Mouse (Mus musculus) brown adipose tissue, adult 24 weeks (tissue): ENCODE data around the gene Kcnk3. TPM values are rescaled to one million over a fixed set of nuclear protein-coding genes. Genes with fewer than 3 reads are reported as not detected.

Experiments
- H3K27ac ChIP-seq: fragments of 200-500 bp; replicated peaks from 2 replicates; pipeline ENCODE4 v1.5.1; 2012; ENCODE audit warnings: low read depth, mild to moderate bottlenecking, low read length
- H3K4me1 ChIP-seq: fragments of 200-500 bp; 2 replicates; pipeline ENCODE4 v1.6.1; 2012; ENCODE audit warnings: low read length, mixed read lengths; ENCODE audit not compliant: control insufficient read depth, insufficient read depth, insufficient read length
- H3K4me3 ChIP-seq: fragments of 200-500 bp; 2 replicates; pipeline ENCODE4 v1.5.1; 2012; ENCODE audit warnings: low read depth, mild to moderate bottlenecking, low read length, moderate library complexity; ENCODE audit not compliant: insufficient read depth
- polyA plus RNA-seq: library from polyadenylated mRNA; stranded (reverse); fragments of >200 nt; gene quantifications from 2 replicates; pipeline ENCODE4 v1.2.4, GENCODE M21; 2012; ENCODE audit not compliant: missing spikeins, insufficient read depth, insufficient read length

Gene Kcnk3
- polyA plus RNA-seq, 1 experiment = 118 TPM

DNA sequence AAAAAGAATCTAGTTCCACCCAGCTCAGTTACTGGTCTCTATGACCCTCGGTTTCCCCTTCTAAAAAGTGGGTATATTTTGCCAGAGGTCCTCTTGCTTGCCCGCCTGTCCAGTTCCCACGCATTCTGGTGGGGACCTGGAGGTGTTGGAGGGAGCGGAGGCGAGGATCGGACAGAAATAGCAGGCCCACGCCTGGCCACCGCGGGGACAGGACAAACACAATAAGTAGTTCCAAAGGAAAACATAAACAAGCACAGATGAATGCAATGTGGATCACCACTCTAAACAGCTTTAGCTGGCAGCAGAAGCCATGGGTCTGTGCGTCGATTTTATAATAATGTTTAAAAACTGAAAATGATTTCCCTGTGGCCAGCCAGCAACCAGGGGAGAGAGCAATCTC lies 5.4 kb downstream of the Kcnk3 start:
- Histone ChIP-seq H3K27ac (peak overlapping the region; percentile 57), H3K4me1 (peaks cover 11% of the 10 kb centered on the region), H3K4me3 (no peak overlapping the region)

DNA sequence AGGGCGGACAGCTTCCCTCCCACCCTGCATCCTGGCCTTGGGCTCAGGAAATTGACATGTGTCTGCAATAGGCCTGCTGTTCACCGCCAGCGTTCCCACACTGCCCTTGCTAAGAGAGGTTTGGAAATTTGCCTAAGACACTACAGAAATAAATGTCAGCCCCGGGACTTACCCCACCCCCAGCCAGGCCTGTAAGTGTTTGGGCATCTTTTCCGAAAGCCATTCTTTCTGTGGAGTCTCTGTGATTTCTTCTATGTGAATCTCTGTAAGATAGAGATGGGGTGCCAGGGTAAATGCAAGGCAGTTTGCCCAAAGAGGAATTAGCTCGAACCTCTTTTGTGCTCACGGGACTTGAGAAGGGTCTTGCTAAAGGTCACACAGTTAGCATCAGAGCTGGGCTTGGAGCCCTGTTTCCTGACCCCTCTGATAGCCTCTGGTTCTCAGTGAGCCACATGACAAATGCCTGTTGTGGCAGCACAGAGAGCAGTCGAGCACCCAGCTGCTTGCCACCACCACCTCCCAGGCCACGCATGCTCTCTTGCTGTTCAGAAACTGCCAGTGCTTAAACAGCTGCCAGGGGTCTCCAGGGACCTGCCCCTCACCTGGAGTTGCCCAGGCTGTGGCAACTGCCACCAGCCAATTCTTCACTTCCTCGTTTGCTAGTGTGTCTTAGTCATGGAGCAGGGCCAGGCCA lies 6.0 kb downstream of the Kcnk3 start:
- H3K4me1 ChIP-seq = peaks cover 11% of the 10 kb centered on the region
- H3K27ac ChIP-seq = peak overlapping the region; percentile 57
- no peak overlapping the region for H3K4me3 ChIP-seq

DNA sequence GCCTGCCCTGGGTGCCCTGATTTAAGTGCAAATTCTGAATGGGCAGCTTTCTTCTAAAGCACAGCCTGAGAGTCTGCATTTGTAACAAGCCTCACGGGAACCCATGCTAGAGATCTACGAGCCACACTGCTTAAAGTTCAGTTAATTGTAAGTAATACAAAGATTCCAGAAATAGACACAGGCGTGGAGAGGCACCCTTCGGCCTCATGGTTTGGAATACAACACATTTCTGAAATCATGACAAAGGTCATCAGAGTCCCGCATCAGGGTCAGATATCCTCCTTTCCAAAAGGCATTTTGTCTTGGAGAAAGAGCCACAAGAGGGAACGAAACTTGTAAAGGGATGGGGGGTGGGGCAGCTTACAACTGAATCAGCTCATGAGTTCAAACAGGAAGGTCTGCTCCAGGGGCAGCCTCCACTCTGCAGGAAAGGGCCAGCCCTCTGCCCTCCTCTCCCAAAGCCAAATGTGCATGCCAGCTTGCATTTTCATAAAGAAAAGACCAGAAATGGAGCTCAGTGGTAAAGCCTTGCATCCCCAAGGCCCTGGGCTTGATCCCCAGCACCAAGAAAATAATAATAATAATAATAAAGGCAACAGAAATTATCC lies 7.1 kb downstream of the Kcnk3 start:
- Histone ChIP-seq H3K27ac (peak overlapping the region; percentile 57), H3K4me3 (no peak overlapping the region), H3K4me1 (peaks cover 8% of the 10 kb centered on the region)

DNA sequence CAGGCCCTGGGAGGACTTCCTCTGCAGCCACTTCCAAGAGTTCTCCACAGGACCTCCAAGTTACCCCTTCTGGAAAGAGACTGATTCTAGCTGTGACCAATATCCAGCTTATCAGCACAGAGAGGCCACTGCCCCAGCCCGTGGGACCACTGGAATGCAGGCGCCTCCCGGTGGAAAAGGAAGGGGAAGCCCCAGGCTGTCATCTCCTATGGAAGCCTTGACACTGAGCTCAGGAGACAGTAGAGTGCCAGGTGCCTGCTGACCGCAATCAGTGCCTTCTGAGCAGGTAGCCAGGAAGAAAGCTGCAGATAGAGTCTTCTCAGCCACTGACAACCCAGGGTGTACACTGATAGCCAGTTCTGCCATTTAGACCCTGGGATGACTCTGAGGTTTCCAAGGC lies 13.4 kb downstream of the Kcnk3 start:
- H3K27ac ChIP-seq = no peak overlapping the region
- peaks cover 7% of the 10 kb centered on the region for H3K4me1 ChIP-seq
- H3K4me3 ChIP-seq = no peak overlapping the region

DNA sequence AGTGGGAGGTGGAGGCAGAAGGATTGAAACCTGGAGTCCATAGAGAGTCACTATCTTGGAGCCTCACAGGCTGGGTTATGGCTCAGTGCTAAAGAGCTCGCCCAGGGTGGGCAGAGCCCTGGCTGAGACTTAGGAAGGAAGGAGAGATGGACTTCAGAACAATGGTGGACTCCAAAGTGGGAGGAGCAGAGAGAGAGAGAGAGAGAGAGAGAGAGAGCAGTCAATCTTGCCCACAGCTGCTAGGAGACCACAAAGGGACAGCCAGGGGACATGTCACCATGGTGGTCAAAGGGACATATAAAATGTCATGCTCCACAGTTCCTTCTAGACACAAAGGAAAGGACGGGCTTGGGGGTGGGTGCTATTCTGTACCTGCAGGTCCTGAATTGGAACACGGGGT lies 15.3 kb downstream of the Kcnk3 start:
- H3K27ac ChIP-seq = no peak overlapping the region
- peaks cover 7% of the 10 kb centered on the region for H3K4me1 ChIP-seq
- no peak overlapping the region for H3K4me3 ChIP-seq

DNA sequence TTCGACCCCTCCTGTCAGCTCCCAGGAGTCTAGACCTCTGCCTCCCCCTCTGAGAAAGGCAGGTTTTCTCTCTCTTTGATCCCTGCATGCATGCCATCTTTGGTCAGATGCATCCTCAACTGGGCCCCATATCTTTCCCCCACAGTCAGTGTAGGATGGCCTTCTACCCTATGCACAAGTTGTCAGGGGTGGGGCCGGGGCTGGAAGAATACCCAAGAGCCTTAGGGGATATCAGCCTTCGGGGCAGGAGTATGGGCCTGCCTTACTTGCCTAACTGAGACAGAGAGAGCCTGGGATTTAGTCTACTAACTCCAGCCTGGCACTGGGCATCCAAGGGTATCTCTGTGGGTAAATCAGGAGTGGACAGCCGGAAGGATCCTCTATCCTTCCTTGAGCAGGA lies 16.0 kb downstream of the Kcnk3 start:
- Histone ChIP-seq H3K27ac (no peak overlapping the region), H3K4me3 (no peak overlapping the region), H3K4me1 (peaks cover 7% of the 10 kb centered on the region)

DNA sequence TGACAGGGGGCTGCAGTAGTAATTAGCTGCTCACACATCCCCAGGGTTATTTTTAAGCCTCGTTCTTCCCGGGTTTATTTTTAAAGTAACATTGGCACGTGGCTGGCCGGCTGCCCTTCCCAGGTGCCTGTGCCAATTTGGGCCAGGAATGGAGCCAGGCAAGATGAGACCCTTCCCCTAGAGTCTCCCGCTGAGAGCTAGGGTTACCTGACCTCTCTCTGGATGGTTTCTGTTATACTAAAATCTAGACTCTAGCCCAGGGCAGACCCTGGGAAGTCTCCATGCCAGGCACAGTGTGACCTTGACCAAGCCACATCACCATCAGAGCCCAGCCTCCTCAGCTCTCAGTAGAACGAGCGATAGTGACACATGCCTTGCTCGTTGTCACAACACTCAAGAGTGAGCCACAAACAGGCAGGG lies 16.8 kb downstream of the Kcnk3 start:
- Histone ChIP-seq H3K4me1 (peaks cover 7% of the 10 kb centered on the region), H3K27ac (peak overlapping the region; percentile 58), H3K4me3 (no peak overlapping the region)

DNA sequence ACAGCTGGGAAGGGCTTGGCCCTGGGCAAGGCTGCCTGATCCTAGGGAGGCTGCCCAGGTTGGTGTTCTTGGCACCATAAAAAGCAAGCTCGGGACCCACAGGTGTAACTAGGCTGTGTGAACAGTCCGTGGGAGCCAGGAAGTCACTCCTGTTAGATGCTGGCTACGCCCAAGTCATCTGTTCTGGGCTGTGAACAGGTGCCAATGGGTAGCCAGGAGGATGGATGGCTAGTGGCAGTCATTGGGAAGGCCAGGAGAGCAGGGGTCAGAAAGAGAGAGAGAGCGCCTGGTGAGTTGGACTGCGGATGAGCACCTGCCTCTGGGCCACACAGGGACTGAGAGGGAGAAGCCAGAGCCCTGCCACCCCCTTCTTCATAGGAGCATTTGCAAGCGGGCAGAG lies 17.7 kb downstream of the Kcnk3 start:
- Histone ChIP-seq H3K27ac (peak overlapping the region; percentile 58), H3K4me3 (no peak overlapping the region), H3K4me1 (peaks cover 7% of the 10 kb centered on the region)

DNA sequence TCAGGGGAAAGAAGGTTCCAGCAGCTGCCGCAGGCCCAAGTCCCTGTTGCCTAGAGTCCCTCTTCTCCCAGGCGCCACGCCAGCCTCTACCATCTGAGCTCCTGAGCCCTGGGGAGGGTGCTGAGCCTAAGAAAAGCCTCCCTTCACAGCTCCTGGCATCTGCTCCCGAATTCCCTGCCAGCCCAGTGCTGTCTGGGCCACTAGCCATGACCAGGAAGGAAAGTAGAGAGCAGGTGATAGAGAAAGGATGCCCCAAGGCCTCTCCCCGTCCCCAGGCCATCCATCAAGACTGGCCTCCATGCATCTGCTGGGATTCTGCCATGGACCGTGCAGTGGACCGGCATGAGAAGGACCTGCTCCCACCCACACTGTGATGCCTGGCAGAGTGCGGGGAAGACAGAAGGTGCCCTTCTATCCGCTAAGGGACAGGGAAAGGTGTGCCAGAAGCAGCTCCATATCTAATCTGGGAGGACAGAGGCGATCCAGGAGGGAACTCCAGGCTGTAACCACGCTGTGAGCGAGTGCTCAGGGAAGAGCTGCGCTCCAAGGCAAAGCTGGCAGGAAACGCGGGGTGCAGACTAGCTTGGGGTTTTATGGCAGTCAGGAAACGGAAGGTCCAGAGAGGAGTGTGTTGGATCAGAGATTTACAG lies 18.6 kb downstream of the Kcnk3 start:
- no peak overlapping the region for H3K27ac ChIP-seq

DNA sequence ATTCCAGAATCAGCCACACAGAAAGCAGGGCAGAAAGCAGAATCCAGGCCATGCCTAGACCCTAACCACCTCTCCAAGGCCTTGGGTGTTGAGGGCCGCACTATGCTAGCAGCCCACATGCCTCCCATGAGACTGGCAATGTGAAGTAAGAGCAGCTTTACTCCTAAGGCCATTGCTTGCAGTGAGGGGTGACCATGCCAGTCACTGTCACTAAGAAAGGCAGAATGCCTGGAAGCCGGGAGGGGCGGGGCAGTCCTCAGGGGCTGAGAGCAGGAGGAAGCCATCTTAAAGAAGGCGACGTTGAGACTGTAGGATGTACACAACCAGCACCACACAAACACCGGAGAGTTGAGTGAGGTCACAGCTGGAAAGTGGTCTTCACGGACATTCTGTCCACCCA lies 21.1 kb downstream of the Kcnk3 start:
- H3K4me1 ChIP-seq = peaks cover 17% of the 10 kb centered on the region
- no peak overlapping the region for H3K4me3 ChIP-seq
- H3K27ac ChIP-seq = no peak overlapping the region

More for the DNA sequence above, 18.6 kb downstream of the Kcnk3 start:
- Histone ChIP-seq H3K4me1 (peaks cover 11% of the 10 kb centered on the region), H3K4me3 (no peak overlapping the region)

DNA sequence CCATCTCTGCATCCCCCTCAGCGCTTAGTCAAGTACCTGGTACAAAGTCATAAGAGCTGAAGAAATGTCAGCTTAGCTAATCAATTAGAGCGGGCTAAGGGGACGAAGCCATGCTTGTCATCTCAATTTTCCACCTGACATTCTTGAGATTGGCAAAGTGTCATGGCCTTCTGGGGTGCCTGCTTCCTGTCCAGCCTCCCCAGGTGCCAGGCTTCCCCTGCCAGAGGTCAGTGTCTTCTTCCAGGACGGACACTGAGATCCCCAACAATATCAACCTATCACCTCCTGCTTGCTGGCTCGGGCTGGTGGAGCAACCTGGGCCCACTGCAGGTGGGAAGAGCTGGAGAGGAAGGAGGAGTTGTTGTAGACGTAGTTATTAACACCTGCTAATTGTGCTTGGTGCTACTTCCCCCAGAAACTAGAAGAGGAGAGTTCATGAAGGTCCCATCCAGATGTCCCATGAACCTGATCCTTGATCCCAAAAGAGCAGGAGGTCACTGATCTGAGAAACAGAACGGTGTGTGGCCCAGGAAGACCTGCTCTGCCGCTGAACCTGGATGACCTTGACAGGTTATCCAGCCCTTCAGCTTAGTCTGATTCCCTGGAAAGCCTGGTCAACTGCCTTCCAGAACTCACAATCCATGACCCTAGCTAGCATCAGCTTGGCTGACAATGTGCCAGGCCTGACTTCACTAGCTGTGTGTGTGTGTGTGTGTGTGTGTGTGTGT lies 22.1 kb downstream of the Kcnk3 start:
- H3K4me1 ChIP-seq = peaks cover 23% of the 10 kb centered on the region
- H3K27ac ChIP-seq = peak overlapping the region; percentile 69
- H3K4me3 ChIP-seq = no peak overlapping the region

DNA sequence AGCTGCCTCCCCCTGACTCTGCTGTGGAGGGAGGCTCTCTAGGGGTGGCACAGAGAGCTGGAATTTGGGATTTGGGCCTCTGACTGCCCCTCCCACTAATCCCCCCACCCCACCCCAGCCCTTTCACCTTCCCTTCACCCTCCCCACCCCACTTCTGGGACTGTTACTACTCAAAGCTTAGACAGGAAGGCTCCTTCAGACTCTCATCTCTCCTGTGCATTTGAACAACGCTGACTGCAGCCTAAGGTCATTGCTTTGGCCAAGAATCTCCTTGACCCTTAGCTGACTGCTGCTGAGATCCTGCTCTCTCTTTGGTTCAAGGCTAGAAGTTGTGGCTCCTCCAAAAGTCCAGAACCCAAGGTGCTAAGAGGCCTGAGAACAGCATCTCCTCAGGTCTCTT lies 23.1 kb downstream of the Kcnk3 start:
- Histone ChIP-seq H3K27ac (peak overlapping the region; percentile 69), H3K4me1 (peaks cover 18% of the 10 kb centered on the region), H3K4me3 (no peak overlapping the region)

DNA sequence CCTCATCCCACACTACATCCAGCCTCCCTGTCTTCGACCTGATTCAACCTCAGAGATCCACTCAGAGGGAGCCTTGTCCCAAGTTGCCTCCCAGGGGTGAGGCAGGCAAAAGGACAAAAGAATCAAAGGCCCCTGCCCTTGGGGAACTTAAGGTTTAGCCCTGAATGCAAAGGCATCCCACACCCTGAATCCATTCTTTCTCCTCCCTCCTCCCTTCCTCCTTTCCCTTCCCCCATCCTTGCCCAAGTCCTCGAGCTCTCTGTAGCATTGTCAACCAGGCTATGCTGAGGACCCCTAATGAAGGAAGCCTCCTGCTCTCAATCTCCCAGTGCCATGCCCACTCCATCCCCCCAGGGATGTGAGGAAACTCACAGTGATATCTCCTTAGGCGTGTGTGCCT lies 23.7 kb downstream of the Kcnk3 start:
- H3K27ac ChIP-seq = peak overlapping the region; percentile 38
- H3K4me1 ChIP-seq = peaks cover 21% of the 10 kb centered on the region
- H3K4me3 ChIP-seq = no peak overlapping the region

DNA sequence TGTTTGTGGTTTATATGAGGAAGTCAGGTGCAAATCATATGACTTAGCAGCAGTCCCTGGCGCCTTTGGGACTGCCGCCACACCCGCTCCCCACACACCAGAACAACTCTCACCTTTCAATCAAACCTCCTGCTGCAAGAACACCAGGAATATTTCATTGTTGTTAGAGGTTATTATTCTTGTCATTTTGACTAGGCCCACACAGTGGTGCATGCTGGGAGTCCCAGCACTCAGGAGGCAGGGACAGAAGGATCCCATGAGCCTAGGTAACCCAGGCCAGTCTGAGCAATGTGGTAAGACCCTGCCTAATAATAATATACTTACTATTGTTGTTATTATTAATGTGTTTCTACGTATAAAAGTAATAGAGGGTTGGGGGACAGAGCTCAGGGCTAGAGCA lies 24.6 kb downstream of the Kcnk3 start:
- Histone ChIP-seq H3K4me1 (peaks cover 24% of the 10 kb centered on the region), H3K4me3 (no peak overlapping the region), H3K27ac (no peak overlapping the region)

DNA sequence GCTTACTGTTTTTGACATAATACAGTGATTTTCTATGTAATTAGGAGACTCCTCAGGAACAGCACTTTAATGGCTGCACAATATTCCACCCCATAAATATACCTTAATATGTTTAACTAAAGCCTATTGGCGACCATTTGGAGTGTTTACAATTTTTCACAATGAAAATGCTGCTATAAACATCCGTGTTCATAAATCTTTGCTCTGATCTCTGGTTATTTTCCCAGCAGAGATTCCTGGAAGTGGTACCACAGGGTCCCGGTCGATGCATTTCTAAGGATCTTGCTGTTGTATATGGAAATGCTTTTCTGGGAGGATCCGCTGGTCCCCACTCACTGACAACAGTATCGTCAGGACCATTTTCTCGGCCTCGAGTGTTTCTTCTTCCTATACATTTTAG lies 25.3 kb downstream of the Kcnk3 start:
- peaks cover 31% of the 10 kb centered on the region for H3K4me1 ChIP-seq
- no peak overlapping the region for H3K4me3 ChIP-seq
- peak overlapping the region; percentile 64; the same call in 1 of the 2 replicates for H3K27ac ChIP-seq
